Mouse (Mus musculus) heart, postnatal 0 days (tissue): ENCODE measurements around the gene Taf1b.

Experiments used
- CTCF ChIP-seq: IDR thresholded peaks from 2 replicates; pipeline ENCODE4 v1.5.1; 2016; ENCODE audit warnings: antibody characterized with exemption, control low read depth, low read depth
- EP300 ChIP-seq: IDR thresholded peaks from 2 replicates; pipeline ENCODE4 v1.6.1; 2016; ENCODE audit warnings: antibody characterized with exemption, low read depth

GRCm38 (mm10) chr12:24597376-24597775 lies 99.2 kb downstream of the Taf1b start:
- TF ChIP-seq EP300: no peak
- TF ChIP-seq CTCF: no peak
